Mouse (Mus musculus) CH12.LX (cell line): Measurements from ENCODE around the gene Chst11. TPM values are rescaled to one million over a fixed set of nuclear protein-coding genes. Genes with fewer than 3 reads are reported as not detected.

Experiments
- DNase-seq: peaks from one replicate; pipeline ENCODE4 v3.0.0-alpha.2; 2013; ENCODE audit errors: extremely low read depth
- H3K27ac ChIP-seq: 2 replicates; pipeline ENCODE4 v1.5.1; 2012; ENCODE audit warnings: low read depth, mild to moderate bottlenecking, control low read depth, moderate library complexity; ENCODE audit not compliant: insufficient read depth
- H3K27me3 ChIP-seq: replicated peaks from 2 replicates; pipeline ENCODE3; 2012; ENCODE audit warnings: inconsistent platforms
- H3K36me3 ChIP-seq, 2 experiments: replicated peaks in 1 of 2; 2 replicates each; pipeline versions ENCODE3 to v1.6.1; 2012; ENCODE audit warnings: inconsistent platforms in 1 of 2, low read length in 1 of 2, mild to moderate bottlenecking in 1 of 2, mixed read lengths in 1 of 2, moderate library complexity in 1 of 2; ENCODE audit not compliant: control insufficient read depth in 1 of 2, insufficient read depth in 1 of 2
- H3K4me1 ChIP-seq, 2 experiments: 2 replicates each; pipeline ENCODE4 v1.6.1; 2012; ENCODE audit warnings: inconsistent platforms in 1 of 2, moderate library complexity in 1 of 2; ENCODE audit not compliant: insufficient read depth in 2 of 2, control insufficient read depth in 1 of 2
- H3K4me2 ChIP-seq: 2 replicates; pipeline ENCODE4 v1.6.1; 2012; ENCODE audit warnings: low read depth, mild to moderate bottlenecking, control low read depth; ENCODE audit not compliant: poor library complexity, insufficient read depth, severe bottlenecking
- H3K4me3 ChIP-seq, 3 experiments: fragments of 150-350 bp in 1 of 3; sonication (generic) in 1 of 3; replicated peaks in 1 of 3; 2 replicates each; pipeline versions ENCODE3 to v1.5.1; 2011 to 2012; ENCODE audit warnings: low read depth in 2 of 3, low read length in 2 of 3, mild to moderate bottlenecking in 2 of 3, moderate library complexity in 2 of 3, control low read depth in 1 of 3, improper control_type of control experiment in 1 of 3, inconsistent platforms in 1 of 3, mixed read lengths in 1 of 3; ENCODE audit not compliant: poor library complexity in 1 of 3
- H3K79me2 ChIP-seq: replicated peaks from 2 replicates; pipeline ENCODE4 v1.6.1; 2012; ENCODE audit warnings: mild to moderate bottlenecking, moderate library complexity; ENCODE audit not compliant: control insufficient read depth, poor library complexity, insufficient read depth, severe bottlenecking; ENCODE audit errors: extremely low read depth
- H3K9ac ChIP-seq: 2 replicates; pipeline ENCODE4 v1.6.1; 2012; ENCODE audit warnings: low read depth, mild to moderate bottlenecking, control low read depth, moderate library complexity; ENCODE audit not compliant: insufficient read depth
- H3K9me3 ChIP-seq: replicated peaks from 2 replicates; pipeline ENCODE3; 2012; ENCODE audit warnings: low read length, inconsistent platforms, mixed read lengths
- CHD2 ChIP-seq: IDR thresholded peaks from 2 replicates; pipeline ENCODE4 v1.6.1; 2011; ENCODE audit warnings: low read length, improper control_type of control experiment
- EP300 ChIP-seq: IDR thresholded peaks from 2 replicates; pipeline ENCODE4 v1.6.1; 2011; ENCODE audit warnings: low read length, improper control_type of control experiment
- GABPA ChIP-seq: IDR thresholded peaks from 2 replicates; pipeline ENCODE4 v1.6.1; 2012; ENCODE audit warnings: low read depth, low read length, improper control_type of control experiment, inconsistent platforms; ENCODE audit not compliant: insufficient replicate concordance
- IRF4 ChIP-seq: IDR thresholded peaks from 2 replicates; pipeline ENCODE4 v1.6.1; 2014; ENCODE audit warnings: low read depth, mild to moderate bottlenecking, inconsistent platforms, low read length, improper control_type of control experiment
- JUND ChIP-seq: conservative IDR thresholded peaks from 2 replicates; pipeline ENCODE4 v1.6.1; 2011; ENCODE audit warnings: low read depth, low read length, improper control_type of control experiment
- MAX ChIP-seq: IDR thresholded peaks from 2 replicates; pipeline ENCODE4 v1.6.1; 2011; ENCODE audit warnings: low read length, improper control_type of control experiment
- MXI1 ChIP-seq: IDR thresholded peaks from 2 replicates; pipeline ENCODE4 v1.6.1; 2011; ENCODE audit warnings: mild to moderate bottlenecking, low read depth, low read length, improper control_type of control experiment
- MYC ChIP-seq: IDR thresholded peaks from 2 replicates; pipeline ENCODE4 v1.6.1; 2011; ENCODE audit warnings: low read depth, mild to moderate bottlenecking, improper control_type of control experiment, low read length
- NELFE ChIP-seq: IDR thresholded peaks from 2 replicates; pipeline ENCODE4 v1.6.1; 2011; ENCODE audit warnings: low read depth, low read length, improper control_type of control experiment
- NRF1 ChIP-seq: IDR thresholded peaks from 2 replicates; pipeline ENCODE4 v1.6.1; 2014; ENCODE audit warnings: low read depth, mild to moderate bottlenecking, inconsistent platforms, low read length, improper control_type of control experiment, moderate library complexity
- POLR2A ChIP-seq: IDR thresholded peaks from 2 replicates; pipeline ENCODE4 v1.6.1; 2011; ENCODE audit warnings: low read depth, mild to moderate bottlenecking, improper control_type of control experiment, low read length
- POLR2AphosphoS2 ChIP-seq: IDR thresholded peaks from 2 replicates; pipeline ENCODE4 v1.6.1; 2011; ENCODE audit warnings: low read depth, low read length, improper control_type of control experiment
- RAD21 ChIP-seq: IDR thresholded peaks from 2 replicates; pipeline ENCODE4 v1.6.1; 2011; ENCODE audit warnings: low read depth, mild to moderate bottlenecking, low read length, improper control_type of control experiment, moderate library complexity
- RCOR1 ChIP-seq: conservative IDR thresholded peaks from 2 replicates; pipeline ENCODE4 v1.6.1; 2012; ENCODE audit warnings: low read depth, mild to moderate bottlenecking, inconsistent platforms, low read length, improper control_type of control experiment
- SIN3A ChIP-seq: IDR thresholded peaks from 2 replicates; pipeline ENCODE4 v1.6.1; 2012; ENCODE audit warnings: low read length, improper control_type of control experiment, inconsistent platforms
- USF1 ChIP-seq: IDR thresholded peaks from 2 replicates; pipeline ENCODE4 v1.6.1; 2014; ENCODE audit warnings: low read depth, mild to moderate bottlenecking, inconsistent platforms, low read length, improper control_type of control experiment
- USF2 ChIP-seq: conservative IDR thresholded peaks from 2 replicates; pipeline ENCODE4 v1.6.1; 2011; ENCODE audit warnings: low read depth, low read length, improper control_type of control experiment
- ZNF384 ChIP-seq: IDR thresholded peaks from 2 replicates; pipeline ENCODE4 v1.6.1; 2012; ENCODE audit warnings: low read depth, low read length, improper control_type of control experiment, inconsistent platforms
- dilution Hi-C: fragments of 300-500 bp; cut with MboI; formaldehyde crosslinking; loops from 2 replicates; pipeline ENCODE4 v1.14.3; 2020; ENCODE audit warnings: low sequenced_read_pairs; ENCODE audit not compliant: extremely low pct_unique_long_range_greater_than_20kb, extremely low pct_ligation_motif_present
- in situ Hi-C: fragments of 300-500 bp; cut with MboI; formaldehyde crosslinking; loops from 3 replicates; pipeline ENCODE4 v1.14.3; 2019; ENCODE audit warnings: low sequenced_read_pairs, low pct_ligation_motif_present, low pct_unique_long_range_greater_than_20kb, mixed read lengths
- polyA plus RNA-seq: library from polyadenylated mRNA; unstranded; fragments of >175 nt; gene quantifications from 2 replicates; pipeline ENCODE4 v1.2.1, GENCODE M21; 2012; ENCODE audit warnings: low read depth; ENCODE audit not compliant: insufficient read length
- total RNA-seq, 2 experiments: library from RNA; depleted of rRNA; stranded (reverse); fragments of 300-350 nt in 1 of 2; fragments of >200 nt in 1 of 2; gene quantifications; 2 replicates each; pipeline ENCODE4 v1.2.3; 2012 to 2014

Chst11 gene
- total and polyA plus RNA-seq, 3 experiments, result 3.6 to 5.3 (median 4.5) TPM

DNA sequence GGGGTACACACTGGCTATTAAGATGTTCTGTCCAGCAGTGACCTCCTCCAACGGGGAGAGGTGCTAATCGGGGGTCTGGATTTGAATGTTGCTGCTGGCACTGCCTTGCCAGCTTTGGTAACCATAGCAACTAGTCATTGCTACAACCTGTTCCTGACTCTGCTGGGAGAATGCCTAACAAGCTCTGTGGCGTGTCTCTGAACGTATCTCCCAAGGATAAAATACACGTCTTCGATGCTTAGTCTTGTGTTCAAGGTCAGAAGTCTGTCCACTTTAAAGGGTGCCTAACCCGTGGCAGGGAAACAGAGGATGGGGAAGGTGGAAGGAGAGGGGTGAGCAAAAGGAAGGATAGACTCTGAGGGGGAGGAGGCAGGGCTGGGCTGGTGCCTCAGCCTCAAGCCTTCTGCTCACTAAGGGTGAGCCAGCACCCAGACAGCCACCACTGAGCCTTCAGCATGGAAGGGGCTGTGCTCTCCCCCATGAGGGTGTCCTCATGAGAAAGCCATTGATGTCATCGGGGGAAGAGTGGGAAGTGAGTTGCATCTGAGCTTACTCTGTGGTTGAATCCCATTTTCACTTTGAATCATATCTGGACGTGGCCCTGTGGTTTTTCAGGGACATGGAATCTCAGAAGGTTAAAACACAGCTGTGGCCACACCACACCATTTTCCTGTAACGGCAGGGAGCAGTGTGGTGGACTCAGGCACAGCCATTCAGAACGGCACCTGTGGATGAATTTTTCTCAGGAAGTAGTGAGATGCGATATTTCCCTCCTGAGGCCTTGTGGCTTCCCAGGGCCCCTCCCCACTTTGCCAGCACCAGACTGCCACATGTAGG, 164.3 kb downstream of the Chst11 start:
- Histone ChIP-seq H3K4me2 (no peak overlapping the region), H3K9me3 (no peaks in the 10 kb centered on the region), H3K4me3 (no peak overlapping the region), H3K4me1 (peaks cover 2 to 11% of the 10 kb centered on the region in 2 experiments; a peak in 2 of 4 replicates), H3K27me3 (no peaks in the 10 kb centered on the region), H3K79me2 (no peaks in the 10 kb centered on the region), H3K27ac (no peak overlapping the region), H3K36me3 (no peaks in the 10 kb centered on the region), H3K9ac (no peak overlapping the region)
- no peak for DNase-seq
- dilution Hi-C loops (no loop called here), in situ Hi-C loops (no loop called here)
- no peak for TF ChIP-seq USF2
- TF ChIP-seq EP300, result 0 out of 2 replicates have a peak, but pooled peaks have one; percentile 15

- Histone ChIP-seq H3K4me2 (no peak overlapping the region), H3K27me3 (no peaks in the 10 kb centered on the region), H3K9me3 (no peaks in the 10 kb centered on the region), H3K27ac (no peak overlapping the region), H3K36me3 (no peaks in the 10 kb centered on the region), H3K9ac (no peak overlapping the region), H3K4me1 (peaks cover 2 to 11% of the 10 kb centered on the region in 2 experiments; a peak in 2 of 4 replicates), H3K4me3 (no peak overlapping the region), H3K79me2 (no peaks in the 10 kb centered on the region)
- in situ Hi-C loops (no loop called here), dilution Hi-C loops (no loop called here)
- TF ChIP-seq EP300, result no peak
- no peak for TF ChIP-seq RCOR1
- no peak for TF ChIP-seq POLR2AphosphoS2
- TF ChIP-seq GABPA, result no peak
- TF ChIP-seq IRF4, result no peak
- no peak for TF ChIP-seq SIN3A
- TF ChIP-seq RAD21, result no peak
- TF ChIP-seq MAX, result no peak
- no peak for TF ChIP-seq USF1
- no peak for TF ChIP-seq JUND
- TF ChIP-seq POLR2A, result no peak
- TF ChIP-seq NRF1, result no peak
- TF ChIP-seq NELFE, result no peak
- TF ChIP-seq CHD2, result no peak
- TF ChIP-seq MXI1, result no peak
- no peak for TF ChIP-seq ZNF384
- no peak for TF ChIP-seq MYC
- DNase-seq, result no peak
These were observed 165.3 kb downstream of the Chst11 start for GRCm38 (mm10) chr10:83150587-83150986.
